Mouse (Mus musculus) splenic B cell, adult 2 months (primary cell): ENCODE measurements at regions not wholly inside any gene's neighbourhood (a gene's known extent, or its start where the extent isn't known, plus 50 kb on each side); places are given as distances from the start of the nearest gene placed in this dataset.

ENCODE experiments used
- DNase-seq: peaks from one replicate; pipeline ENCODE4 v3.0.0-alpha.2; 2011; ENCODE audit warnings: low read depth, low spot score
- H3K27me3 ChIP-seq: 2 replicates; pipeline ENCODE4 v1.6.1; 2012; ENCODE audit warnings: mild to moderate bottlenecking, low read length, moderate library complexity, mixed read lengths; ENCODE audit not compliant: control insufficient read depth, poor library complexity, insufficient read depth, severe bottlenecking
- H3K36me3 ChIP-seq: 2 replicates; pipeline ENCODE4 v1.6.1; 2012; ENCODE audit warnings: mild to moderate bottlenecking, low read length, moderate library complexity, mixed read lengths; ENCODE audit not compliant: control insufficient read depth, poor library complexity, insufficient read depth, severe bottlenecking

- no peaks in the 10 kb centered on the region for H3K27me3 ChIP-seq
- no peak for DNase-seq
- no peaks in the 10 kb centered on the region for H3K36me3 ChIP-seq
Measured at GRCm38 (mm10) chr16:93152765-93153489, 327.0 kb upstream of the Runx1 start.

GRCm38 (mm10) chr16:93152057-93152456, 326.1 kb upstream of the Runx1 start:
- no peak for DNase-seq
- no peaks in the 10 kb centered on the region for H3K27me3 ChIP-seq
- no peaks in the 10 kb centered on the region for H3K36me3 ChIP-seq

GRCm38 (mm10) chr16:93151652-93152051, 325.7 kb upstream of the Runx1 start:
- Histone ChIP-seq H3K36me3 (no peaks in the 10 kb centered on the region), H3K27me3 (no peaks in the 10 kb centered on the region)
- DNase-seq: no peak

GRCm38 (mm10) chr16:93150451-93150850, 324.5 kb upstream of the Runx1 start:
- Histone ChIP-seq H3K36me3 (no peaks in the 10 kb centered on the region), H3K27me3 (no peaks in the 10 kb centered on the region)
- DNase-seq: no peak

- no peaks in the 10 kb centered on the region for H3K36me3 ChIP-seq
- no peaks in the 10 kb centered on the region for H3K27me3 ChIP-seq
- DNase-seq: peak; percentile 13
Measured at GRCm38 (mm10) chr16:93147525-93148222, 321.7 kb upstream of the Runx1 start.

- Histone ChIP-seq H3K36me3 (no peaks in the 10 kb centered on the region), H3K27me3 (no peaks in the 10 kb centered on the region)
- no peak for DNase-seq
Measured at GRCm38 (mm10) chr16:93146812-93147211, 320.9 kb upstream of the Runx1 start.

- no peaks in the 10 kb centered on the region for H3K27me3 ChIP-seq
- DNase-seq: no peak
- H3K36me3 ChIP-seq: no peaks in the 10 kb centered on the region
Measured at GRCm38 (mm10) chr16:93145617-93146016, 319.7 kb upstream of the Runx1 start.

- H3K36me3 ChIP-seq: no peaks in the 10 kb centered on the region
- no peaks in the 10 kb centered on the region for H3K27me3 ChIP-seq
- DNase-seq: peak; percentile 43
Measured at GRCm38 (mm10) chr16:93144033-93144432, 318.1 kb upstream of the Runx1 start.

GRCm38 (mm10) chr16:93143164-93143563, 317.2 kb upstream of the Runx1 start:
- DNase-seq: no peak
- Histone ChIP-seq H3K36me3 (no peaks in the 10 kb centered on the region), H3K27me3 (no peaks in the 10 kb centered on the region)

- Histone ChIP-seq H3K36me3 (no peaks in the 10 kb centered on the region), H3K27me3 (no peaks in the 10 kb centered on the region)
- DNase-seq: no peak
Measured at GRCm38 (mm10) chr16:93141967-93142366, 316.0 kb upstream of the Runx1 start.

- DNase-seq: no peak
- Histone ChIP-seq H3K27me3 (no peaks in the 10 kb centered on the region), H3K36me3 (no peaks in the 10 kb centered on the region)
Measured at GRCm38 (mm10) chr16:93140535-93141110, 314.7 kb upstream of the Runx1 start.

- no peaks in the 10 kb centered on the region for H3K36me3 ChIP-seq
- peak; percentile 22 for DNase-seq
Measured at GRCm38 (mm10) chr16:93137249-93137648, 311.3 kb upstream of the Runx1 start.

GRCm38 (mm10) chr16:93131404-93131803, 305.5 kb upstream of the Runx1 start:
- Histone ChIP-seq H3K27me3 (no peaks in the 10 kb centered on the region), H3K36me3 (no peaks in the 10 kb centered on the region)
- no peak for DNase-seq

More at GRCm38 (mm10) chr16:93137249-93137648, 311.3 kb upstream of the Runx1 start:
- H3K27me3 ChIP-seq: no peaks in the 10 kb centered on the region

GRCm38 (mm10) chr16:93130622-93131021, 304.7 kb upstream of the Runx1 start:
- no peaks in the 10 kb centered on the region for H3K36me3 ChIP-seq

GRCm38 (mm10) chr16:93123707-93124106, 297.8 kb upstream of the Runx1 start:
- no peaks in the 10 kb centered on the region for H3K27me3 ChIP-seq
- peak; percentile 42 for DNase-seq
- H3K36me3 ChIP-seq: no peaks in the 10 kb centered on the region

More at GRCm38 (mm10) chr16:93130622-93131021, 304.7 kb upstream of the Runx1 start:
- H3K27me3 ChIP-seq: no peaks in the 10 kb centered on the region
- DNase-seq: no peak
